Mouse (Mus musculus): ENCODE results near the gene Adk. TPM values are rescaled to one million over a fixed set of nuclear protein-coding genes. Genes with fewer than 3 reads are reported as not detected.

The Adk gene
- total RNA-seq, 1 experiment from 2014 or later = 90.6 TPM

Other genes starting within 250 kb of the Adk start
- gene Plau, start 215.9 kb upstream of the Adk start, total RNA-seq (2017) = 0.92 and 1.6 TPM in 2 replicates
- gene Vcl, start 123.2 kb upstream of the Adk start, total RNA-seq (2017) = 38.3 and 46.9 TPM in 2 replicates
- 52.1 and 64.5 TPM in 2 replicates for gene Ap3m1, start 66 bp upstream of the Adk start, total RNA-seq (2017)

Data from common myeloid progenitor, adult 5-6 weeks (primary cell).